Mouse (Mus musculus) right cerebral cortex, adult 2 months (tissue): Measurements from ENCODE around the gene Ifnz.
A peak's percentile ranks its signal among the peaks of the same experiment; 100 is the strongest.
"Not testable (repeated sequence)": the region's sequence is repeated elsewhere in the genome, so short reads cannot be mapped to it uniquely, and the experiment has no call there.

Experiments
- DNase-seq, 2 experiments: peaks; one replicate each; pipeline ENCODE4 v3.0.0; 2021 to 2022; ENCODE audit warnings: low spot score in 2 of 2

The Ifnz gene

DNA sequence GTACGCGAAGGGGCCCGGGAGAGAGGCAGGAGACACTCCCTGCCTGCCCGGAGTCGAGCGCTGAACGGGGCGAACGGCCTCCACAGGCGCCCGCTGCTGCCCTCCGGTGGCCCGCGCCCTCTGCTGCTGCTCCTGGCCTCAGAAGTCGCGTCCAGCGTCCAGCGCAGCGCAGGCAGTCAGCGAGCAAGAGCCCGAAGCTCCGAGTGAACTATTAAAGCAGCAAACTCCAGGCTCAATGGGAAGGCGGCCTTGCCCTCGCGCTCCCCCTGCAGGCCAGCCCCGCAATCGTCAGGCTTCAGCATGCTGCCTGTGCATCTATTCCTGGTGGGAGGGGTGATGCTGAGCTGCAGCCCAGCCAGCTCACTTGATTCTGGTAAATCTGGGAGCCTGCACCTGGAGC is 3.5 kb downstream of the Ifnz start, which contains the start of gene Gm13276:
Gene Gm13276, plus strand, starts transcription at position 301 of the 400 bp plus-strand sequence.
- not testable (repeated sequence) for DNase-seq

DNA sequence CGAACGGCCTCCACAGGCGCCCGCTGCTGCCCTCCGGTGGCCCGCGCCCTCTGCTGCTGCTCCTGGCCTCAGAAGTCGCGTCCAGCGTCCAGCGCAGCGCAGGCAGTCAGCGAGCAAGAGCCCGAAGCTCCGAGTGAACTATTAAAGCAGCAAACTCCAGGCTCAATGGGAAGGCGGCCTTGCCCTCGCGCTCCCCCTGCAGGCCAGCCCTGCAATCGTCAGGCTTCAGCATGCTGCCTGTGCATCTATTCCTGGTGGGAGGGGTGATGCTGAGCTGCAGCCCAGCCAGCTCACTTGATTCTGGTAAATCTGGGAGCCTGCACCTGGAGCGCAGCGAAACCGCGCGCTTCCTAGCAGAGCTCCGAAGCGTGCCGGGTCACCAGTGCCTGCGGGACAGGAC is 6.5 kb downstream of the Ifnz start, which contains the start of gene Gm13277:
Gene Gm13277, plus strand, starts transcription at position 231 of the 400 bp plus-strand sequence.
- DNase-seq, result peak; percentile 73 to 75

DNA sequence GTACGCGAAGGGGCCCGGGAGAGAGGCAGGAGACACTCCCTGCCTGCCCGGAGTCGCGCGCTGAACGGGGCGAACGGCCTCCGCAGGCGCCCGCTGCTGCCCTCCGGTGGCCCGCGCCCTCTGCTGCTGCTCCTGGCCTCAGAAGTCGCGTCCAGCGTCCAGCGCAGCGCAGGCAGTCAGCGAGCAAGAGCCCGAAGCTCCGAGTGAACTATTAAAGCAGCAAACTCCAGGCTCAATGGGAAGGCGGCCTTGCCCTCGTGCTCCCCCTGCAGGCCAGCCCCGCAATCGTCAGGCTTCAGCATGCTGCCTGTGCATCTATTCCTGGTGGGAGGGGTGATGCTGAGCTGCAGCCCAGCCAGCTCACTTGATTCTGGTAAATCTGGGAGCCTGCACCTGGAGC is 9.3 kb downstream of the Ifnz start, which contains the start of gene Gm13278:
Gene Gm13278, plus strand, starts transcription at position 301 of the 400 bp plus-strand sequence.
- DNase-seq, result not testable (repeated sequence)

DNA sequence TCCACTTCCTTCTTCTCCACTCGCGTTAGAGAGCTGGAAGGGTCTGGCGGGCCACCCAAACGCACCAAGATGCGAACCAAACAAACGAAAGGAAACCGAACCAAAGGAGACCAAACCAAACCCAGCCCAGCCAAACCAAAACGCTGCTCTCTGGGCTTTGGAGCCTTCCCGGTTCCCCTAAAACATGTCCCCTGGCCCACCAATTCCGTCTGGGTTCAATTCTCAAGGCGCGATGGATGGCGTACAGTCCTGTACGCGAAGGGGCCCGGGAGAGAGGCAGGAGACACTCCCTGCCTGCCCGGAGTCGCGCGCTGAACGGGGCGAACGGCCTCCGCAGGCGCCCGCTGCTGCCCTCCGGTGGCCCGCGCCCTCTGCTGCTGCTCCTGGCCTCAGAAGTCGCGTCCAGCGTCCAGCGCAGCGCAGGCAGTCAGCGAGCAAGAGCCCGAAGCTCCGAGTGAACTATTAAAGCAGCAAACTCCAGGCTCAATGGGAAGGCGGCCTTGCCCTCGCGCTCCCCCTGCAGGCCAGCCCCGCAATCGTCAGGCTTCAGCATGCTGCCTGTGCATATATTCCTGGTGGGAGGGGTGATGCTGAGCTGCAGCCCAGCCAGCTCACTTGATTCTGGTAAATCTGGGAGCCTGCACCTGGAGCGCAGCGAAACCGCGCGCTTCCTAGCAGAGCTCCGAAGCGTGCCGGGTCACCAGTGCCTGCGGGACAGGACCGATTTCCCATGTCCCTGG is 12.2 kb downstream of the Ifnz start, which contains the start of gene Gm13275:
Gene Gm13275, plus strand, starts transcription at position 552 of the 740 bp plus-strand sequence.
- peak; percentile 55 to 66 for DNase-seq

DNA sequence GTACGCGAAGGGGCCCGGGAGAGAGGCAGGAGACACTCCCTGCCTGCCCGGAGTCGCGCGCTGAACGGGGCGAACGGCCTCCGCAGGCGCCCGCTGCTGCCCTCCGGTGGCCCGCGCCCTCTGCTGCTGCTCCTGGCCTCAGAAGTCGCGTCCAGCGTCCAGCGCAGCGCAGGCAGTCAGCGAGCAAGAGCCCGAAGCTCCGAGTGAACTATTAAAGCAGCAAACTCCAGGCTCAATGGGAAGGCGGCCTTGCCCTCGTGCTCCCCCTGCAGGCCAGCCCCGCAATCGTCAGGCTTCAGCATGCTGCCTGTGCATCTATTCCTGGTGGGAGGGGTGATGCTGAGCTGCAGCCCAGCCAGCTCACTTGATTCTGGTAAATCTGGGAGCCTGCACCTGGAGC is 15.2 kb downstream of the Ifnz start, which contains the start of gene Gm13279:
Gene Gm13279, plus strand, starts transcription at position 301 of the 400 bp plus-strand sequence.
- DNase-seq, result not testable (repeated sequence)

DNA sequence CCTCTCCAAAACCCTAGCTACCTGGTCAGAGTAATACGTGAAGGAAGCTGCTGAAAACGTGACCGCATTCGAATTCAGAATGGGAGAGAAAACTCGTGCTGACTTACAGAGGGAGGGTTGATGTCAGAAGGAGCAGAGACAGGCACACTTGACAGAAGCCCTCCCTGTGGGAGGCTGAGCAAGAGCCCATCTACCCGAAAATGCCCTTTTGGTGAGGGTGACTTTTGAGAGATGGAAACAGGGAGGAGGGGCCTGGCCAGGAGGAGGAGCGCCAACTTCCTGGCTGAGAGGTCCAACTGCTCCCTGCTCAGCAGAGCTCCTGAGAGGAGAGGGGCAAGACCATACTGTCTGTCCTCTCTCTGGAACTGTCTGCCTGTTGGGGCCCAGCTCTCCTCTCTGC is 17.4 kb downstream of the Ifnz start, which contains the start of gene Gm13285:
Gene Gm13285, plus strand, starts transcription at position 301 of the 400 bp plus-strand sequence.
- DNase-seq, result not testable (repeated sequence)

DNA sequence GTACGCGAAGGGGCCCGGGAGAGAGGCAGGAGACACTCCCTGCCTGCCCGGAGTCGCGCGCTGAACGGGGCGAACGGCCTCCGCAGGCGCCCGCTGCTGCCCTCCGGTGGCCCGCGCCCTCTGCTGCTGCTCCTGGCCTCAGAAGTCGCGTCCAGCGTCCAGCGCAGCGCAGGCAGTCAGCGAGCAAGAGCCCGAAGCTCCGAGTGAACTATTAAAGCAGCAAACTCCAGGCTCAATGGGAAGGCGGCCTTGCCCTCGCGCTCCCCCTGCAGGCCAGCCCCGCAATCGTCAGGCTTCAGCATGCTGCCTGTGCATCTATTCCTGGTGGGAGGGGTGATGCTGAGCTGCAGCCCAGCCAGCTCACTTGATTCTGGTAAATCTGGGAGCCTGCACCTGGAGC is 21.0 kb downstream of the Ifnz start, which contains the start of gene Gm13287:
Gene Gm13287, plus strand, starts transcription at position 301 of the 400 bp plus-strand sequence.
- DNase-seq, result not testable (repeated sequence)

DNA sequence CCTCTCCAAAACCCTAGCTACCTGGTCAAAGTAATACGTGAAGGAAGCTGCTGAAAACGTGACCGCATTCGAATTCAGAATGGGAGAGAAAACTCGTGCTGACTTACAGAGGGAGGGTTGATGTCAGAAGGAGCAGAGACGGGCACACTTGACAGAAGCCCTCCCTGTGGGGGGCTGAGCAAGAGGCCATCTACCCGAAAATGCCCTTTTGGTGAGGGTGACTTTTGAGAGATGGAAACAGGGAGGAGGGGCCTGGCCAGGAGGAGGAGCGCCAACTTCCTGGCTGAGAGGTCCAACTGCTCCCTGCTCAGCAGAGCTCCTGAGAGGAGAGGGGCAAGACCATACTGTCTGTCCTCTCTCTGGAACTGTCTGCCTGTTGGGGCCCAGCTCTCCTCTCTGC is 23.3 kb downstream of the Ifnz start, which contains the start of gene Gm13288:
Gene Gm13288, plus strand, starts transcription at position 301 of the 400 bp plus-strand sequence.
- DNase-seq, result not testable (repeated sequence)

DNA sequence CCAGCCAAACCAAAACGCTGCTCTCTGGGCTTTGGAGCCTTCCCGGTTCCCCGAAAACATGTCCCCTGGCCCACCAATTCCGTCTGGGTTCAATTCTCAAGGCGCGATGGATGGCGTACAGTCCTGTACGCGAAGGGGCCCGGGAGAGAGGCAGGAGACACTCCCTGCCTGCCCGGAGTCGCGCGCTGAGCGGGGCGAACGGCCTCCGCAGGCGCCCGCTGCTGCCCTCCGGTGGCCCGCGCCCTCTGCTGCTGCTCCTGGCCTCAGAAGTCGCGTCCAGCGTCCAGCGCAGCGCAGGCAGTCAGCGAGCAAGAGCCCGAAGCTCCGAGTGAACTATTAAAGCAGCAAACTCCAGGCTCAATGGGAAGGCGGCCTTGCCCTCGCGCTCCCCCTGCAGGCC is 23.8 kb downstream of the Ifnz start:
- DNase-seq, result not testable (repeated sequence)

DNA sequence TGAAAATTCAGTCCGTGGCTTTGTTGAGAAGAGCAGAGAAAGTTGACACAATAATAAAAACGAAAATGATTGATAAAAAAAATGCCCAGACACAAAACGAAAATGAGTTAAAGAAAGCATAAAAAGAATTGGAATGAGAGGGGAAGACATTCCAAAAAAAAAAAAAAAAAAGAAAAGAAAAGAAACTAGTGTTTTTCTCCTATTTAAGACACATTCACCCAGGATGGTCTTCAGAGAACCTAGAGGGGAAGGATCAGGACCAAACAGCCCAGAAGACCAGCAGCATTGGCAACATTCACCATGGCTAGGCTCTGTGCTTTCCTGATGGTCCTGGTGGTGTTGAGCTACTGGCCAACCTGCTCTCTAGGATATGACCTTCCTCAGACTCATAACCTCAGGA is 34.0 kb downstream of the Ifnz start, which contains the start of gene Ifna7:
Gene Ifna7, plus strand, starts transcription at position 301 of the 400 bp plus-strand sequence.
- no peak for DNase-seq

DNA sequence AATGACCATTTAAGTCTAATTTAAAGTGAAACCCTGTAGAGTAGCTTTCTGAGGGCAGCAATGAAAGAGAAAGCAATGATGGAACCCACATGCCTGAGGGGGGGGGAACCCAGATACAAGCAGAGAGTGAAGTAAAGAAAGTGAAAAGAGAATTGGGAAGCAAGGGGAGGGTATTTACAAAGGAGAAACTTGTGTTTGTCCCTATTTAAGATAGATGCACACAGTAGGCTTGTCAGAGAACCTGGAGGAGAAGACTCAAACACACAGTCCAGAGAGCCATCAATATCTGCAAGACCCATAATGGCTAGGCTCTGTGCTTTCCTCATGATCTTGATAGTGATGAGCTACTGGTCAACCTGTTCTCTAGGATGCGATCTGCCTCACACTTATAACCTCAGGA is 37.7 kb downstream of the Ifnz start, which contains the start of gene Ifna11:
Gene Ifna11, plus strand, starts transcription at position 301 of the 400 bp plus-strand sequence.
- DNase-seq, result no peak

DNA sequence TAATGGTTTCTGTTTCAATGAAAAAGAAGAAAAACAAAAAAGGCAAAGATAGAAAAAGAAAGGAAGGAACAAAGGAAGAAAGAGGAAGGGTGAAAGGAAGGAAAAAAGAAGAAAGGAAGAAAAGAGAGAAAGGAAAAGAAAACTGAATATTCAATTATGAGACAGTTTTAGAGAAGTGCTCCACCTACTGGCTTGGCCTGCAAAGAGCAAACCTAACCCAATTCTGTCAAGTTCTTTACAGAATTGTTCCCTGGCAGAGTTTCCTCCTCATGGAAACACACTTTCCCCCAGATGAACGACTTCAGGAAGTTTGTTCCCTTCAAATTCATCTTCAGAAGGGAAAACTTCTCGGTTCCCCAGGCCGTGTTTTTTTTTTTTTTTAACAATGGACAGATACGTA is 41.1 kb downstream of the Ifnz start:
- DNase-seq, result peak; percentile 18 to 26

DNA sequence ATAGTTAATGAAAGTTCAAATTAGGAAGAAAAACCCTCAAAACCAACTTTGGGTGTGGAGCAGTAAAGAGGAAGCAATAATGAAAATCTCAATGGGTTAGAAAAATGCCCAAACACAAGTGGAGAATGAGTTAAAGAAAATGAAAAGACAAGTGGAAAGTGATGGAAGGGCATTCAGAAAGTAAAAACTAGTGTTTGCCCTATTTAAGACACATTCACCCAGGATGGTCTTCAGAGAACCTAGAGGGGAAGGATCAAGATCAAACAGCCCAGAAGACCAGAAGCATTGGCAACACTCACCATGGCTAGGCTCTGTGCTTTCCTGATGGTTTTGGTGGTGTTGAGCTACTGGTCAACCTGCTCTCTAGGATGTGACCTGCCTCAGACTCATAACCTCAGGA is 45.2 kb downstream of the Ifnz start, which contains the start of gene Ifna6:
Gene Ifna6, plus strand, starts transcription at position 301 of the 400 bp plus-strand sequence.
- not testable (repeated sequence) for DNase-seq

DNA sequence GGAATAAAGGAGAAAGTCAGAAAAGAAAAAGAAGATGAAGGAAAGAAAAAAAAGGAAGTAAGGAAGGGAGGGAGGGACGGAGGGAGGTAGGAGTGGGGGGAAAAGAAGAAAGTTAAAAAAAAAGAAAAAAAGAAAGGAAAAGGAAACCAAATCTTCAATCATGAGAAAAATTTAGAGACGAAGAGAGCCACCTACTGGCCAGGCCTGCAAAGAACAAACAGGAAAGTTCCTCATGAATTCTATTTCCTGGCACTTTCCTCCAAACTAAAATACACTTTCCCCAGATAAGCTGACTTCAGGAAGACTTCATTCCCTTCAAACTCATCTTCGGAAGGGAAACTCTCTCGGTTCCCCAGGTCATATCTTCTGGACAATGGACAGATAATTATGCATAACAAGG is 48.6 kb downstream of the Ifnz start:
- DNase-seq, result peak; percentile 48 to 66
